Mouse (Mus musculus) mammary gland, adult 2 months (tissue): ENCODE data around the gene Gpx8. TPM values are rescaled to one million over a fixed set of nuclear protein-coding genes. Genes with fewer than 3 reads are reported as not detected.

Experiments used
- polyA plus RNA-seq: library from polyadenylated mRNA; depleted of rRNA; stranded (reverse); fragments of >200 nt; gene quantifications from 2 replicates; pipeline ENCODE4 v1.2.3, GENCODE M21; 2012; ENCODE audit warnings: low replicate concordance; rRNA removed

Gpx8 gene
- 6.2 and 16.7 TPM in 2 replicates for polyA plus RNA-seq

DNA sequence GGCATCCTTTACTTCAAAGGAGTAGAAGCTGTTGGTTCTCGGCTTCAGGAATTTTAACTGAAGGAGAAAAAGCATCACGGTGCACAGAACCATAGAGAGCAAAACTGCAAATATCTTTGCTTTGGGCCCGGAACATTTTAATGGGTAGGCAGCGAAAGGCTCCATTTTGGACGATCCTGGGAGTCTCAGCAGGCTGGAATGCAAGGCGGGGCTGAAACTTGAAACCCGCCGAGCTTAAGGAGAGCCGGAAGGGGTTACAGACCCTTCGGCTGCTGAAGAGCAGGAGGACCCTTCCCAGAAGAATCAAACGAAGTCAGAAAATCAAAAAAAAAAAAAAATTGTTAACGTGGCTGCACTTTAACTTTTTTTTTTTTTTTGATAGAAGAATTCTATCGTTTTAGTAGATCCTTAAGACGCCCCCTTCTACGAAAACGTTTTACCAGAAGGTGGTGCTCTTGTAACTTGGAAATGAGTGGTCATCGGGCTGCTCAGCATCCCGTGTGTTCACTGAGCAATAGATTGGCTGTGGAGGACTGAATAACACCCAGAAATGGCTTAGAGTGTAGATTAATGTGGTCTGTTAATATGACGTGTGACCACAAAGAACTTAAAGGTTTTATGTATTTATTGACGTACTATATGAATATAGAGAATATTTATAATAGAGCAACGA, at the start of gene Gpx8:
Gene Gpx8, minus strand, starts transcription at position 200 of the 673 bp plus-strand sequence.

DNA sequence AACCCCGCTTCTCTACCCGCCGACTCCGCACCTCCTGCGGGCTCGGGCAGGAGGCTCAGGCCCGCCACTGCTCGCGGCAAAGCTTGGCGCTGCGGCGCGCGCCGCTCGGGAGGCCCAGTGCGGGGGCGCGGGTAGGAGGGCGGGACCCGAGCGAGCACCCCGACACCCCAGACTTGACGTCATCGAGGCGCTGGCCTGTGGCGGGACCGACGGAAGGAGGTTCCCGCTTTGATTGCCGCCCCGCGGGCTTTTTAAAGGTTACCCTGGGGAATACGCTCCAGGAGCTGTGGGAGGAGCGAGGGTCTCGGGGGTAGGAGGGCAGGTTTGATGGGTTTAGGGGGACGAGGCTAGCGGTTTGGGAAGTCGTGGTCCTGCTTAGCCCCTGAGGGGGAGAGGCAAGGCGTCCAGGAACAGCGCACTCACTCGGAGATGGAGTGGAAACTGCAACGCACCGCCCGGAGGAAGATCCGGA, 11.2 kb downstream of the Gpx8 start, which contains the start of gene Cdc20b:
Gene Cdc20b, plus strand, starts transcription at position 162 of the 472 bp plus-strand sequence.

DNA sequence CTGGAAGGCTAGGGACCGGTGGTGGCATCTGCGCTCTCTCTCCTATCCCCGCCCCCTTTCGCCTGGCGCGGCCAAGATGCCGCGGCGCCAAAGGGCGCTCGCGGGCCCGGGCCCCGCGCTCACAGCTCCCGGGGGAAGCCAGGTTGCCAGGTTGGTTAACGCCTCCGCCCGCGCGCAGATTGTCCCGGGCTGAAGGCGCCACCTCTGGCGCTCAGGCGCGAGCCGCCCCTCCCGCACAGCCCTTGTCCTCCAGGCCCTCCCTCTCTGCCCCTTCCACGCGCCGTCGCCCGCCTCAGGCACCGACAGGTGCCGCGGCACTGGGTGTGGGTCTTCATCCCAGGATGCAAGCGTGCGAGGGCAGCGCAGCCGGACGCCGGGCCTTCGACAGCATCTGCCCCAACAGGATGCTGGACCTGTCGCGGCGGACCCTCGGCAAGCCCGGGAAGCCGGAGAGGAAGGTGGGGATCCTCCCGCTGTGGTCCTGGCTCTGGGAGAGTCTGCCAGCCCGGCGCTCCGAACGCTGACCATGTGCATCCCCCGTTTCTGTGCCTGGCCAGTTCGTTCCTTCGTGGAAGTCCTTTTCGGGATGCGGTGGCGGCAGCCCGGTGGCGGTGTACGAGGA, 52.6 kb downstream of the Gpx8 start, which contains the start of gene Mcidas:
Gene Mcidas, plus strand, starts transcription at position 315 of the 622 bp plus-strand sequence.

Other genes starting within 250 kb of the Gpx8 start
- 27.3 and 41.8 TPM in 2 replicates for gene Plpp1, start 245.6 kb downstream of the Gpx8 start, polyA plus RNA-seq
- 3.5 and 9.0 TPM in 2 replicates for gene Mtrex, start 119.0 kb downstream of the Gpx8 start, polyA plus RNA-seq
- 2.3 and 4.4 TPM in 2 replicates for gene Dhx29, start 119.0 kb downstream of the Gpx8 start, polyA plus RNA-seq
- 1.0 and 2.2 TPM in 2 replicates for gene Ccno, start 58.6 kb downstream of the Gpx8 start, polyA plus RNA-seq
- gene Mcidas, start 52.6 kb downstream of the Gpx8 start, polyA plus RNA-seq, result not detected in 2 replicates
- not detected in 2 replicates for gene Cdc20b, start 11.3 kb downstream of the Gpx8 start, polyA plus RNA-seq
- gene Gzma, start 54.6 kb upstream of the Gpx8 start, polyA plus RNA-seq, result 1.3 and 3.1 TPM in 2 replicates
- 0.69 and 1.5 TPM in 2 replicates for gene Esm1, start 163.2 kb upstream of the Gpx8 start, polyA plus RNA-seq
- not detected in 2 replicates for gene Gzmk, start 179.5 kb upstream of the Gpx8 start, polyA plus RNA-seq
- 3.2 and 5.2 TPM in 2 replicates for gene BC067074, start 246.7 kb upstream of the Gpx8 start, polyA plus RNA-seq